Mouse (Mus musculus) embryonic fibroblast, embryonic 13.5 days (primary cell): ENCODE data around the gene Zdhhc19. TPM values are rescaled to one million over a fixed set of nuclear protein-coding genes. Genes with fewer than 3 reads are reported as not detected.

ENCODE experiments used
- H3K27ac ChIP-seq: 2 replicates; pipeline ENCODE4 v1.5.1; 2012; ENCODE audit warnings: low read length, control low read depth, inconsistent platforms; ENCODE audit not compliant: insufficient read depth
- H3K4me1 ChIP-seq: 2 replicates; pipeline ENCODE4 v1.6.1; 2011; ENCODE audit warnings: low read length; ENCODE audit not compliant: control insufficient read depth, insufficient read depth
- H3K4me3 ChIP-seq: 2 replicates; pipeline ENCODE4 v1.5.1; 2011; ENCODE audit warnings: mild to moderate bottlenecking, control low read depth, low read length; ENCODE audit not compliant: insufficient read depth
- CTCF ChIP-seq: IDR thresholded peaks from 2 replicates; pipeline ENCODE4 v1.5.1; 2011; ENCODE audit warnings: mild to moderate bottlenecking, control low read depth, low read length, moderate library complexity, borderline replicate concordance; ENCODE audit not compliant: insufficient read depth
- POLR2A ChIP-seq: IDR thresholded peaks from 2 replicates; pipeline ENCODE4 v1.6.1; 2011; ENCODE audit warnings: low read depth, mild to moderate bottlenecking, control low read depth, low read length, moderate library complexity
- polyA plus RNA-seq: library from polyadenylated mRNA; stranded (reverse); fragments of >200 nt; gene quantifications from 2 replicates; pipeline ENCODE4 v1.2.4, GENCODE M21; 2011; ENCODE audit warnings: low read depth; ENCODE audit not compliant: missing spikeins, insufficient read length

Gene Zdhhc19
- polyA plus RNA-seq, 1 experiment = not detected

DNA sequence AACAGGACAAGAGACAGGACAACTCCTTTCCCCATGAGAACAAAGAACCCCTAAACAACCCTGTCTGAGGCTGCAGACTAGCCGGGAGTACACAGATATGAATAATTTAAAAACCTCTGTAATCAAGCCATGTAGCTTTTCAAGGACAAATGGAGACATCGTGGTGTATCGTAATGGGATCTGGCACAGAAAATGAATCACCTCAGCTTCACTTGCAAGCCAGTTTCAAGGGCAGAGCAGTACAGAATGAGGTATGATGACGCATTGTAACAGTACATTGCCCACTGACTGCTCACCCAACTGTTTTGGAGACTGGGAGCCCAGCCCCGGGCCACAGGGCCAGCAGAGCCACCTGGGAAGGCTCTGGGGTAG, 28.2 kb downstream of the Zdhhc19 start:
- Histone ChIP-seq H3K4me1 (no peaks in the 10 kb centered on the region), H3K27ac (no peak overlapping the region), H3K4me3 (no peak overlapping the region)
- TF ChIP-seq POLR2A = no peak
- no peak for TF ChIP-seq CTCF

DNA sequence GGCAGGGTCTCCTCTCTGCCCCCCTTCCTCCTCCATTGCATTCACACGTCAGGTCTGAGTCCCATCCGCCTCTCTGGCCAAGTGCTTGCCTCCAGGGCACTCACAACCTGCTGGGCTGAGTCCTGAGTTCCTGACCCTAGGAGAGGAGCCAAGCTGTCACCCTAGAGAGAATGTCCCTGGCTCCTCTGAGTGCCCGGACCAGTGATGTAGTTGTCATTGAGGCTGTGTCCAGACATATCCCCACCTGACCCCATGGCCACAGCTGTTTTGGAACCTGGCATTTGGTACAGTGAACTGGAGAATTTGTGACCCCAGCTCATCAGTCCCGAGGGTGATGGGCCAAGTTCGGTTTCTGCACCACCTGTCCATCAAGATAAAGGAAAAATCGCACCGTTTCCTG, 30.8 kb downstream of the Zdhhc19 start:
- Histone ChIP-seq H3K4me1 (no peaks in the 10 kb centered on the region), H3K27ac (no peak overlapping the region), H3K4me3 (no peak overlapping the region)
- TF ChIP-seq CTCF (no peak), POLR2A (no peak)

DNA sequence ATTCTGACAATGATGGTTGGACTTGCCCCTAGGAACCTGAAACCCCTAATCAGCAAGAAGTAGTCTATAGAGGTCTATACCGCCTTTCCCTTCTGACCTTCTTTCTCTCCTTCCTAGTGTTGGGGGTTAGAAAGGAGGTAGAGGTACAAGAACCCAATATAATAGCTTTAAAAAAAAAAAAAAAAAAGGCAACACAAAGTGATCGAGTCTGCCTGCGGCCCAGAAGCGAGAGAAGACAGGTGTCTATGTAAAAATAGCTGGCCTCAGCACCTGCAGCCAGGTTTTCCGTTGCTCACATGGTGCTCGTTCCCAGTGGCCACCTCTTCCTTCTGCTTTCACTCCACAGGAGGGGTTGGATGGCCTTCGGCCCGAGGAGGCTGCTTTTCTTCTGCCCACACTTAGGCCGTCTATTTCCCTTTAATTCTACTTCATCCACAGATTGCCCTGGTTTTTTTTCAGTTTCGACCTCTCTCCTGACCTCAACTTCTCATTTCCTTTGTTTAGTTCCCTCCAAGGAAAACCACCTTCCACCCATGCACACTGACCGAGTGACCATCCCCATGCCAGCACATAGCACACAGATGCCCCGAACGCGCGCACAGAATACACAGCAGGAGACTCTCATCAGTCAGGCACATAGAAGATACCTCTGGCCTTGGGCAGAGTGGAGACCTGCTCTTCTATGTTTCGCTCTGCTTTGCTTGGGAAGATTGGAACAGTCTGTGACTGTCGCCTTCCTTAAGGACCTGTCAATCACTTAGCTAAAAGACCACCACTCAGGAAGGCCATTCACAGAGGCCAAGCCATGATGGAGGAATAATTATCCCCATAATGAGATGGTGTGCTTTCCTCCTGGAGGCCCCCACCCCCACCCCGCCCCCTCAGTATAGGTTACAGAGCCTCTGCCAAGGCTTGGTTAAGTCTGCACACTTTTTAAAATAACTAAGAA, 37.1 kb downstream of the Zdhhc19 start:
- H3K27ac ChIP-seq = no peak overlapping the region
- H3K4me3 ChIP-seq = no peak overlapping the region
- TF ChIP-seq POLR2A = no peak
- TF ChIP-seq CTCF = no peak
- H3K4me1 ChIP-seq = no peaks in the 10 kb centered on the region

GRCm38 (mm10) chr16:32535157-32535751, 39.2 kb downstream of the Zdhhc19 start:
- TF ChIP-seq POLR2A = no peak
- no peak for TF ChIP-seq CTCF
- H3K4me1 ChIP-seq = no peaks in the 10 kb centered on the region
- no peak overlapping the region for H3K4me3 ChIP-seq
- H3K27ac ChIP-seq = no peak overlapping the region

DNA sequence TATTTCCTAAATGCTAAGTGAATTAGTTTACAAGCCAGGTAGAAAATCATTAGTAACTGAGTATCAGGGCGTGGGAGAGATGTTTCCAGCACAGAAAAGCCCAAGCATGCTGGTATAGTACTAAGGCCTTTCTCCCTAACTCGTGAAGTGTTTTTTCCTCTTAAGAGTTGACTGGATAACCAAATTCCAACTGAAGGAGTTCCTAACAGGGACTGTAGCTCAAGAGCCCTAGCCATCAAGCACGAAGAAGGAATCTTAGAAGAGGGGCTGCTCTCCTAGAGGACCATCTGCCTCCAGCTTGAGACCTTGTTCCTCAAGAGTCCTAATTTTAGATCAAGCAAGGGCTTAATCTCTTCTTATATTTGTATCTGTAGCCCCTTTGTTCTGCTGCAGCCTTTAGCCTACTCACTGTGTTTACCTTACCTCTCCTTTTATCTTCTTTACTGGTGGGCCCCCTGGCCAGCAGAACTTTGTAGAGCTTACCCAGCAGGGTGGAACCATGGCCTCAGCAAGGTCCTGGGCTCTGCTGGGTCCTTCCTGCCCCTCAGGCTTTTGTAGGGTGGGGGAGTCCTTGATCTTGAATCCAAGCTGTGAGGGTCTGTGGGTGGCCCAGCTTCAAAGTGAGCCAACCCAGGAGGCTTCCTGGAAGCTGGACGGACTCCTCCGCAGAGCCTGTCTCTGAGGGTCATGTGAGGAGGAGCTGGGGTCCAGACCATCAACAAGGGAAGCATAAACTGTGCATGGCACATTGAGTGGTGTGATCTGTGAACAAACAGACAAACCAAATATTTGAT, 42.0 kb downstream of the Zdhhc19 start:
- Histone ChIP-seq H3K4me3 (no peak overlapping the region), H3K27ac (no peak overlapping the region), H3K4me1 (no peaks in the 10 kb centered on the region)
- TF ChIP-seq POLR2A = no peak
- no peak for TF ChIP-seq CTCF

- no peaks in the 10 kb centered on the region for H3K4me1 ChIP-seq
- no peak overlapping the region for H3K4me3 ChIP-seq
- TF ChIP-seq POLR2A = no peak
- TF ChIP-seq CTCF = no peak
- no peak overlapping the region for H3K27ac ChIP-seq
Measured at GRCm38 (mm10) chr16:32538761-32539255, 42.7 kb downstream of the Zdhhc19 start.

- Histone ChIP-seq H3K4me1 (no peaks in the 10 kb centered on the region), H3K27ac (no peak overlapping the region), H3K4me3 (no peak overlapping the region)
- no peak for TF ChIP-seq POLR2A
- TF ChIP-seq CTCF = no peak
Measured at GRCm38 (mm10) chr16:32541338-32542179, 45.5 kb downstream of the Zdhhc19 start.

- Histone ChIP-seq H3K4me3 (no peak overlapping the region), H3K4me1 (no peaks in the 10 kb centered on the region), H3K27ac (no peak overlapping the region)
- TF ChIP-seq CTCF (no peak), POLR2A (no peak)
Measured at GRCm38 (mm10) chr16:32543422-32543821, 47.4 kb downstream of the Zdhhc19 start.
